Comparison of ENCODE assay signal across 8 mouse cellular contexts in genomic region chr12:77674755-77675154, GRCm38 (mm10).
DNase-seq lines count a peak whose midpoint lies in the region; ATAC-seq and TF ChIP-seq lines count a peak whose summit lies in the region.

No protein-coding gene starts in this region.

- peak; percentile 44 for DNase-seq in forebrain, embryonic 14.5 days (ENCODE audit: low spot score)
- DNase-seq in forebrain, embryonic 10.5 days (ENCODE audit: extremely low spot score, low spot score) = no peak
- peak; percentile 9 for DNase-seq in liver, adult 2 months (ENCODE audit: extremely low read depth, low read depth, low spot score)
- DNase-seq in adipocyte (ENCODE audit: low spot score) = peak; percentile 43
- DNase-seq in midbrain, postnatal 0 days (ENCODE audit: low spot score) = peak; percentile 53
- DNase-seq in urinary bladder, adult 18-20 months (ENCODE audit: low spot score in 2 of 2) = no peak

- no peak for TF ChIP-seq POLR2A in liver, adult 2 months (IDR thresholded peaks at IDR 0.05; ENCODE audit: extremely low read depth, insufficient read depth, low read length)
- no peak for TF ChIP-seq POLR2A in embryonic fibroblast, embryonic 13.5 days (IDR thresholded peaks at IDR 0.05; ENCODE audit: low read depth, low read length)

- peak; percentile 66 for TF ChIP-seq CTCF in liver, adult 2 months (IDR thresholded peaks at IDR 0.05; ENCODE audit: low read depth, low read length)
- TF ChIP-seq CTCF in embryonic fibroblast, embryonic 13.5 days (IDR thresholded peaks at IDR 0.05; ENCODE audit: borderline replicate concordance, insufficient read depth, low read length) = peak; percentile 24; the same call in 1 of the 2 replicates
- peak; percentile 72 for TF ChIP-seq CTCF in midbrain, postnatal 0 days (IDR thresholded peaks at IDR 0.05)

- no peak overlapping the region for H3K4me2 ChIP-seq in forebrain, embryonic 14.5 days (ENCODE audit: low read length)
- H3K4me2 ChIP-seq in liver, embryonic 12.5 days = no peak overlapping the region
- H3K4me2 ChIP-seq in midbrain, postnatal 0 days (ENCODE audit: low read depth, low read length, poor library complexity, severe bottlenecking) = no peak overlapping the region

- no peaks in the 10 kb centered on the region for H3K9me3 ChIP-seq in forebrain, embryonic 14.5 days (replicated peaks; ENCODE audit: control insufficient read depth, low read length)
- no peaks in the 10 kb centered on the region for H3K9me3 ChIP-seq in forebrain, embryonic 10.5 days
- H3K9me3 ChIP-seq in liver, embryonic 12.5 days (replicated peaks) = no peaks in the 10 kb centered on the region
- no peaks in the 10 kb centered on the region for H3K9me3 ChIP-seq in midbrain, postnatal 0 days (ENCODE audit: low read length)

- no peaks in the 10 kb centered on the region for H3K27me3 ChIP-seq in forebrain, embryonic 14.5 days (replicated peaks; ENCODE audit: control insufficient read depth, insufficient read depth, low read length)
- peaks cover 18% of the 10 kb centered on the region; the same call in 1 of the 2 replicates for H3K27me3 ChIP-seq in forebrain, embryonic 10.5 days (ENCODE audit: poor library complexity, severe bottlenecking)
- no peaks in the 10 kb centered on the region for H3K27me3 ChIP-seq in liver, adult 2 months (ENCODE audit: control insufficient read depth, insufficient read depth, low read length)
- H3K27me3 ChIP-seq in liver, embryonic 12.5 days (replicated peaks) = no peaks in the 10 kb centered on the region
- no peaks in the 10 kb centered on the region for H3K27me3 ChIP-seq in midbrain, postnatal 0 days (ENCODE audit: insufficient read depth, low read length)

- ATAC-seq in forebrain, embryonic 14.5 days = no peak
- ATAC-seq in liver, embryonic 12.5 days = no peak
- no peak for ATAC-seq in midbrain, postnatal 0 days (ENCODE audit: low FRiP score)

- WGBS in forebrain, embryonic 14.5 days = 84% methylated on average over 5 of the region's 5 CpGs
- 78% methylated on average over 5 of the region's 5 CpGs for WGBS in forebrain, embryonic 10.5 days
- 77% methylated on average over 5 of the region's 5 CpGs for WGBS in liver, adult 2 months
- 48% methylated on average over 5 of the region's 5 CpGs for WGBS in liver, embryonic 12.5 days (ENCODE audit: insufficient replicate concordance)
- 84% methylated on average over 5 of the region's 5 CpGs for WGBS in midbrain, postnatal 0 days

- H3K27ac ChIP-seq in forebrain, embryonic 14.5 days (ENCODE audit: low read depth, low read length) = no peak overlapping the region
- no peak overlapping the region for H3K27ac ChIP-seq in forebrain, embryonic 10.5 days
- no peak overlapping the region for H3K27ac ChIP-seq in liver, adult 2 months (replicated peaks; ENCODE audit: insufficient read depth, low read depth, low read length)
- no peak overlapping the region for H3K27ac ChIP-seq in liver, embryonic 12.5 days
- no peak overlapping the region for H3K27ac ChIP-seq in embryonic fibroblast, embryonic 13.5 days (ENCODE audit: insufficient read depth, low read length)
- no peak overlapping the region for H3K27ac ChIP-seq in midbrain, postnatal 0 days (ENCODE audit: low read depth, low read length)

- H3K4me1 ChIP-seq in forebrain, embryonic 14.5 days (ENCODE audit: control insufficient read depth, insufficient read depth, low read length) = no peaks in the 10 kb centered on the region
- peaks cover 10% of the 10 kb centered on the region for H3K4me1 ChIP-seq in forebrain, embryonic 10.5 days
- no peaks in the 10 kb centered on the region for H3K4me1 ChIP-seq in liver, adult 2 months (ENCODE audit: control insufficient read depth, insufficient read depth, low read length)
- no peaks in the 10 kb centered on the region for H3K4me1 ChIP-seq in liver, embryonic 12.5 days
- H3K4me1 ChIP-seq in embryonic fibroblast, embryonic 13.5 days (ENCODE audit: control insufficient read depth, insufficient read depth, low read length) = no peaks in the 10 kb centered on the region
- H3K4me1 ChIP-seq in midbrain, postnatal 0 days (ENCODE audit: insufficient read depth, low read length) = 0 out of 2 replicates have a peak, but pooled peaks cover 3% of the 10 kb centered on the region

- H3K36me3 ChIP-seq in forebrain, embryonic 14.5 days (ENCODE audit: control insufficient read depth, insufficient read depth, low read length) = no peaks in the 10 kb centered on the region
- H3K36me3 ChIP-seq in forebrain, embryonic 10.5 days (replicated peaks) = no peaks in the 10 kb centered on the region
- H3K36me3 ChIP-seq in liver, adult 2 months (ENCODE audit: control insufficient read depth, insufficient read depth, low read length) = no peaks in the 10 kb centered on the region
- H3K36me3 ChIP-seq in liver, embryonic 12.5 days = no peaks in the 10 kb centered on the region
- H3K36me3 ChIP-seq in midbrain, postnatal 0 days (ENCODE audit: insufficient read depth, low read length) = no peaks in the 10 kb centered on the region

- H3K4me3 ChIP-seq in forebrain, embryonic 14.5 days (ENCODE audit: low read depth, low read length) = no peak overlapping the region
- no peak overlapping the region for H3K4me3 ChIP-seq in forebrain, embryonic 10.5 days
- no peak overlapping the region for H3K4me3 ChIP-seq in liver, adult 2 months (ENCODE audit: insufficient read depth, low read depth, low read length)
- no peak overlapping the region for H3K4me3 ChIP-seq in liver, embryonic 12.5 days
- H3K4me3 ChIP-seq in embryonic fibroblast, embryonic 13.5 days (ENCODE audit: insufficient read depth, low read length) = no peak overlapping the region
- no peak overlapping the region for H3K4me3 ChIP-seq in midbrain, postnatal 0 days (ENCODE audit: low read depth, low read length)

- no peak overlapping the region for H3K9ac ChIP-seq in forebrain, embryonic 14.5 days (ENCODE audit: low read length)
- H3K9ac ChIP-seq in liver, adult 2 months (ENCODE audit: low read depth, low read length) = no peak overlapping the region
- no peak overlapping the region for H3K9ac ChIP-seq in liver, embryonic 12.5 days
- H3K9ac ChIP-seq in midbrain, postnatal 0 days (replicated peaks; ENCODE audit: low read length, poor library complexity, severe bottlenecking) = no peak overlapping the region

- no peaks in the 10 kb centered on the region for H3K79me2 ChIP-seq in liver, adult 2 months (ENCODE audit: control insufficient read depth, insufficient read depth, low read length)

Comparison
In these comparisons a context has a peak if more than half of its experiments do, and no peak if none do; other contexts are left out.
1. DNase-seq: peak in forebrain, embryonic 14.5 days (single experiment), liver, adult 2 months (single experiment), adipocyte (single experiment) and midbrain, postnatal 0 days (single experiment); none in forebrain, embryonic 10.5 days (single experiment) and urinary bladder, adult 18-20 months (0 of 2).
2. Peak in every context shown above with its lines, with median percentiles within 50 percentile points of each other: CTCF ChIP-seq.